Mouse (Mus musculus): ENCODE measurements around the gene Pkp1.

GRCm38 (mm10) chr1:135861091-135861490, 57.9 kb downstream of the Pkp1 start:
- TF ChIP-seq CTCF (conservative IDR thresholded peaks at IDR 0.05; ENCODE audit: low read length) (no peak), POU5F1 (IDR thresholded peaks at IDR 0.05; ENCODE audit: borderline replicate concordance, low read length) (no peak)
